Mouse (Mus musculus): ENCODE results near the gene Higd1b. TPM values are rescaled to one million over a fixed set of nuclear protein-coding genes. Genes with fewer than 3 reads are reported as not detected.

The Higd1b gene
- polyA plus RNA-seq (2014; fragmentation: Nextera tagmentation; extraction: Ambion mirVana), result 5.4 and 9.6 TPM in 2 replicates

GRCm38 (mm10) chr11:102835549-102835948 is at the start of gene Higd1b:
Gene Higd1b, plus strand, starts transcription at chr11:102835849.
- 84% methylated on average over 4 of the region's 4 CpGs for WGBS
- Histone ChIP-seq H3K4me2 (ENCODE audit: low read length) (no peak within 1 kb of the TSS), H3K9me3 (ENCODE audit: control insufficient read depth, low read length) (no peaks in the 10 kb centered on the region), H3K36me3 (ENCODE audit: control insufficient read depth, insufficient read depth, low read length) (peaks cover 42% of the 10 kb centered on the region), H3K27me3 (ENCODE audit: control insufficient read depth, insufficient read depth, low read length) (no peaks in the 10 kb centered on the region), H3K4me3 (replicated peaks; ENCODE audit: low read depth, low read length) (no peak within 1 kb of the TSS), H3K9ac (replicated peaks; ENCODE audit: low read length) (no peak within 1 kb of the TSS), H3K4me1 (ENCODE audit: control insufficient read depth, insufficient read depth, low read length) (no peaks in the 10 kb centered on the region), H3K27ac (replicated peaks; ENCODE audit: low read depth, low read length) (no peak within 1 kb of the TSS)
- DNase-seq (no peak), ATAC-seq (ENCODE audit: low FRiP score, low TSS enrichment) (no peak)

DNA sequence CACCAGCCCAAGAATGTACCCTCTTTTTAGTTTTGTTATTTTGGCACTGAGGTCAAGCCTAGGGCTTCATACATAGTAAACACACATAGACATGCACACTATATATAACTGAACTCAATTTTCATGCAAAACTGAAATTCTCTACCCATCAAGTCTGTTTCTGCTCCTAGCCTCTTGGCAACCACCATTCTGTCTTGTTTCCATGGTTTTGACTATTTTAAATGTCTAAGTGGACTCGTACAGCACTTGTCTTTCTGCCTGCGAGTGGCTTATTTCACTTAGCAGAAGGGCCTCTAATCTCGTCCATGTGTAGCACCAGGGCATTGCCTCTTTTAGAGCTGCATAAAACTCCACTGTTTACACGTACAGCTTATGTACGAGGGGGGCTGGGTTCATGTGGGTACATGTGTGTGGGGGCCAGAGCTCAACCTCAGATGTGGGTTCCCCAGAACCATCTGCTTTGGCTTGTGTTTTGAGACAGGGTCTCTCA is 47.9 kb upstream of the Higd1b start:
- WGBS, result 81% methylated on average over 5 of the region's 5 CpGs
- Histone ChIP-seq H3K4me3 (replicated peaks; ENCODE audit: low read depth, low read length) (no peak overlapping the region), H3K4me1 (ENCODE audit: control insufficient read depth, insufficient read depth, low read length) (no peaks in the 10 kb centered on the region), H3K27me3 (ENCODE audit: control insufficient read depth, insufficient read depth, low read length) (no peaks in the 10 kb centered on the region), H3K9ac (replicated peaks; ENCODE audit: low read length) (no peak overlapping the region), H3K9me3 (ENCODE audit: control insufficient read depth, low read length) (no peaks in the 10 kb centered on the region), H3K27ac (replicated peaks; ENCODE audit: low read depth, low read length) (no peak overlapping the region), H3K4me2 (ENCODE audit: low read length) (no peak overlapping the region), H3K36me3 (ENCODE audit: control insufficient read depth, insufficient read depth, low read length) (no peaks in the 10 kb centered on the region)
- no peak for ATAC-seq (ENCODE audit: low FRiP score, low TSS enrichment)
- DNase-seq, result no peak

GRCm38 (mm10) chr11:102791682-102792445 is 43.8 kb upstream of the Higd1b start:
- 69% methylated on average over 14 of the region's 14 CpGs for WGBS

GRCm38 (mm10) chr11:102794157-102794556 is 41.5 kb upstream of the Higd1b start:
- Histone ChIP-seq H3K9ac (replicated peaks; ENCODE audit: low read length) (no peak overlapping the region), H3K27ac (replicated peaks; ENCODE audit: low read depth, low read length) (no peak overlapping the region), H3K4me3 (replicated peaks; ENCODE audit: low read depth, low read length) (no peak overlapping the region), H3K27me3 (ENCODE audit: control insufficient read depth, insufficient read depth, low read length) (no peaks in the 10 kb centered on the region), H3K4me2 (ENCODE audit: low read length) (no peak overlapping the region), H3K4me1 (ENCODE audit: control insufficient read depth, insufficient read depth, low read length) (no peaks in the 10 kb centered on the region), H3K9me3 (ENCODE audit: control insufficient read depth, low read length) (no peaks in the 10 kb centered on the region), H3K36me3 (ENCODE audit: control insufficient read depth, insufficient read depth, low read length) (peaks cover 10% of the 10 kb centered on the region; the same call in 1 of the 2 replicates)
- ATAC-seq (ENCODE audit: low FRiP score, low TSS enrichment) (no peak), DNase-seq (no peak)
- WGBS, result 51% methylated on average over 8 of the region's 8 CpGs

More at GRCm38 (mm10) chr11:102791682-102792445, 43.8 kb upstream of the Higd1b start:
- ATAC-seq (ENCODE audit: low FRiP score, low TSS enrichment) (no peak), DNase-seq (no peak)
- Histone ChIP-seq H3K27me3 (ENCODE audit: control insufficient read depth, insufficient read depth, low read length) (no peaks in the 10 kb centered on the region), H3K4me1 (ENCODE audit: control insufficient read depth, insufficient read depth, low read length) (no peaks in the 10 kb centered on the region), H3K4me2 (ENCODE audit: low read length) (no peak overlapping the region), H3K9ac (replicated peaks; ENCODE audit: low read length) (no peak overlapping the region), H3K9me3 (ENCODE audit: control insufficient read depth, low read length) (no peaks in the 10 kb centered on the region), H3K36me3 (ENCODE audit: control insufficient read depth, insufficient read depth, low read length) (0 out of 2 replicates have a peak, but pooled peaks cover 3% of the 10 kb centered on the region), H3K27ac (replicated peaks; ENCODE audit: low read depth, low read length) (no peak overlapping the region), H3K4me3 (replicated peaks; ENCODE audit: low read depth, low read length) (no peak overlapping the region)

DNA sequence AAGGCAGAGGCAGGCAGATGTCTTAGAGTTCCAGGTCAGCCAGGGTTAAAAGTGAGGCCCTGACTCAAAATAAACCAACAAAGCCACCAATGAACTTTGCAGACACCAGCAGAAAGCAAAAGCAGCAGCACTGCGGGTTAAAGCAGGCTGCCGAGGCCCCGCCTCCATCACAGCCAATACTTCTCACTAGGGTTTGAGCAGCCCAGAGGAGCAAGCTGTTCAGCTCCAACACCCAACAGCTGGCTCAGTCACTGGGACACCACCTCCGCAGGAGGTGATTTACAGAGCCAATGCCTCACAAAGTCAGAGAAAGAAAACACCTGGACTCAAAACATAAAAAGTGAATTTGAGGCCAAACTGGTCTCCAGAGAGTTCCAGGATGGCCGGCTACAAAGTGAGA is 32.2 kb upstream of the Higd1b start:
- no peak for DNase-seq
- Histone ChIP-seq H3K4me1 (ENCODE audit: control insufficient read depth, insufficient read depth, low read length) (no peaks in the 10 kb centered on the region), H3K4me3 (replicated peaks; ENCODE audit: low read depth, low read length) (no peak overlapping the region), H3K9ac (replicated peaks; ENCODE audit: low read length) (no peak overlapping the region), H3K9me3 (ENCODE audit: control insufficient read depth, low read length) (no peaks in the 10 kb centered on the region), H3K4me2 (ENCODE audit: low read length) (no peak overlapping the region), H3K36me3 (ENCODE audit: control insufficient read depth, insufficient read depth, low read length) (peaks cover 42% of the 10 kb centered on the region), H3K27me3 (ENCODE audit: control insufficient read depth, insufficient read depth, low read length) (no peaks in the 10 kb centered on the region), H3K27ac (replicated peaks; ENCODE audit: low read depth, low read length) (no peak overlapping the region)
- ATAC-seq (ENCODE audit: low FRiP score, low TSS enrichment), result no peak
- WGBS, result 93% methylated on average over 5 of the region's 5 CpGs

GRCm38 (mm10) chr11:102808246-102808645 is 27.4 kb upstream of the Higd1b start:
- Histone ChIP-seq H3K27ac (replicated peaks; ENCODE audit: low read depth, low read length) (no peak overlapping the region), H3K4me1 (ENCODE audit: control insufficient read depth, insufficient read depth, low read length) (no peaks in the 10 kb centered on the region), H3K4me3 (replicated peaks; ENCODE audit: low read depth, low read length) (no peak overlapping the region), H3K9me3 (ENCODE audit: control insufficient read depth, low read length) (no peaks in the 10 kb centered on the region), H3K9ac (replicated peaks; ENCODE audit: low read length) (no peak overlapping the region), H3K27me3 (ENCODE audit: control insufficient read depth, insufficient read depth, low read length) (no peaks in the 10 kb centered on the region), H3K36me3 (ENCODE audit: control insufficient read depth, insufficient read depth, low read length) (0 out of 2 replicates have a peak, but pooled peaks cover 8% of the 10 kb centered on the region), H3K4me2 (ENCODE audit: low read length) (no peak overlapping the region)
- WGBS, result 85% methylated on average over 5 of the region's 5 CpGs
- no peak for ATAC-seq (ENCODE audit: low FRiP score, low TSS enrichment)
- DNase-seq, result no peak

DNA sequence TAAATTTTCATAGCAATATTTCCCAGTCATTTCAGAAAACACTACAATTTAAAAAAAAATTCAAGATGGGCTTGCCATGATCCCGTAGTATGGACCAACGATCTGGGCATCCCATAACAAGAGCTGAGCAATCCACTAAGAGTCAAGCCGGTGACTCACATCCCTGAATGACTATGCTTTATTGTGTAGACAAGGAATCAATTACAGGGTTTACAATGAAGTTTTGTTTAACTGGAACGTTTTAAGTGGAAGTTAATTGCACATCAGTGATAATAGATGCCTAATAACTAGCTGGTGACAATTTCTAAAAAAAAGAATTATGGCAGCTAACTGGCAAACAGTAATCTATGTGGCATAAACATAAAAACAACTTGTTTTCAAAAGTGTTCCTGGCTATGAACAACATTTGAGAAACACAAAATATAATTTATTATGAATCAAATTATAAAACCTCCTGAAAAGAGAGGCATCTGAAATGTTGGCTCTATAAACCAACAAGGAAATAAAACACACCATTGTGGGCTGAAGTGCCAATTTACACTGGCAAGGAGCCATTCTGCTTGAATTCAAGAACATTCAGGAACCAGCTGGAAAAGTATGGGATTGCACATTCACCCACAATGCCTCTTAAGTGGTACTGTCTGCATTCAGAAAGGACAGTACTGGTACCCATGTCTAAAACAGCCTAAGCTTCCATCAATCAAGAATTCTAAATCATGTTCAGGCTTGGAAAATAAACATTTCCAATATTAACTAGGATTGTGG is 24.7 kb upstream of the Higd1b start:
- 77% methylated on average over 4 of the region's 4 CpGs for WGBS
- H3K27me3 ChIP-seq (ENCODE audit: control insufficient read depth, insufficient read depth, low read length), result no peaks in the 10 kb centered on the region
- H3K36me3 ChIP-seq (ENCODE audit: control insufficient read depth, insufficient read depth, low read length), result 0 out of 2 replicates have a peak, but pooled peaks cover 2% of the 10 kb centered on the region
- no peaks in the 10 kb centered on the region for H3K9me3 ChIP-seq (ENCODE audit: control insufficient read depth, low read length)
- no peak overlapping the region for H3K9ac ChIP-seq (replicated peaks; ENCODE audit: low read length)
- no peak overlapping the region for H3K4me2 ChIP-seq (ENCODE audit: low read length)
- no peak overlapping the region for H3K4me3 ChIP-seq (replicated peaks; ENCODE audit: low read depth, low read length)
- no peak overlapping the region for H3K27ac ChIP-seq (replicated peaks; ENCODE audit: low read depth, low read length)
- DNase-seq (no peak), ATAC-seq (ENCODE audit: low FRiP score, low TSS enrichment) (no peak)
- peaks cover 4% of the 10 kb centered on the region; the same call in 1 of the 2 replicates for H3K4me1 ChIP-seq (ENCODE audit: control insufficient read depth, insufficient read depth, low read length)

GRCm38 (mm10) chr11:102814881-102815280 is 20.8 kb upstream of the Higd1b start:
- ATAC-seq (ENCODE audit: low FRiP score, low TSS enrichment) (no peak), DNase-seq (no peak)
- H3K4me3 ChIP-seq (replicated peaks; ENCODE audit: low read depth, low read length), result no peak overlapping the region

More at GRCm38 (mm10) chr11:102814881-102815280, 20.8 kb upstream of the Higd1b start:
- 0 out of 2 replicates have a peak, but pooled peaks cover 2% of the 10 kb centered on the region for H3K36me3 ChIP-seq (ENCODE audit: control insufficient read depth, insufficient read depth, low read length)
- H3K4me2 ChIP-seq (ENCODE audit: low read length), result no peak overlapping the region
- H3K27me3 ChIP-seq (ENCODE audit: control insufficient read depth, insufficient read depth, low read length), result no peaks in the 10 kb centered on the region
- H3K9me3 ChIP-seq (ENCODE audit: control insufficient read depth, low read length), result no peaks in the 10 kb centered on the region
- H3K4me1 ChIP-seq (ENCODE audit: control insufficient read depth, insufficient read depth, low read length), result peaks cover 25% of the 10 kb centered on the region
- no peak overlapping the region for H3K9ac ChIP-seq (replicated peaks; ENCODE audit: low read length)
- H3K27ac ChIP-seq (replicated peaks; ENCODE audit: low read depth, low read length), result no peak overlapping the region
